Mouse (Mus musculus) midbrain, embryonic 11.5 days (tissue): Measurements from ENCODE around the gene AC134908.4. TPM values are rescaled to one million over a fixed set of nuclear protein-coding genes. Genes with fewer than 3 reads are reported as not detected.

ENCODE experiments used
- ATAC-seq: fragments of 200-750 bp; cut with Nextera tagmentation; 2 replicates; pipeline ENCODE4 v1.8.0; 2017; ENCODE audit warnings: moderate TSS enrichment, moderate library complexity; ENCODE audit not compliant: low FRiP score
- DNase-seq: peaks from one replicate; pipeline ENCODE4 v3.0.0; 2015; ENCODE audit warnings: low spot score; ENCODE audit errors: missing footprints
- H3K27ac ChIP-seq: fragments of 300-500 bp; sonication (generic); 2 replicates; pipeline ENCODE4 v1.5.1; 2014; ENCODE audit warnings: low read depth, low read length
- H3K27me3 ChIP-seq: fragments of 300-500 bp; sonication (generic); 2 replicates; pipeline ENCODE4 v1.6.1; 2014; ENCODE audit warnings: mild to moderate bottlenecking, low read length, moderate library complexity, mixed read lengths; ENCODE audit not compliant: control insufficient read depth, insufficient read depth
- H3K36me3 ChIP-seq: fragments of 300-500 bp; sonication (generic); 2 replicates; pipeline ENCODE4 v1.6.1; 2014; ENCODE audit warnings: mild to moderate bottlenecking, low read length, moderate library complexity, mixed read lengths; ENCODE audit not compliant: control insufficient read depth, insufficient read depth
- H3K4me1 ChIP-seq: fragments of 300-500 bp; sonication (generic); 2 replicates; pipeline ENCODE4 v1.6.1; 2014; ENCODE audit warnings: low read length; ENCODE audit not compliant: control insufficient read depth, insufficient read depth
- H3K4me2 ChIP-seq: fragments of 300-500 bp; sonication (generic); 2 replicates; pipeline ENCODE4 v1.6.1; 2014; ENCODE audit warnings: mild to moderate bottlenecking, moderate library complexity
- H3K4me3 ChIP-seq: fragments of 300-500 bp; sonication (generic); 2 replicates; pipeline ENCODE4 v1.5.1; 2014; ENCODE audit warnings: low read depth, low read length
- H3K9ac ChIP-seq: fragments of 300-500 bp; sonication (generic); 2 replicates; pipeline ENCODE4 v1.6.1; 2014; ENCODE audit warnings: low read length
- H3K9me3 ChIP-seq: fragments of 300-500 bp; sonication (generic); 2 replicates; pipeline ENCODE4 v1.6.1; 2016; ENCODE audit warnings: low read length; ENCODE audit not compliant: control insufficient read depth
- WGBS: fragments of 180-500 bp; shearing (Covaris S2); extraction: QIAGEN DNeasy Blood & Tissue Kit; methylation state at CpG from one replicate; pipeline ENCODE4 v1.1.7; 2014; 5-methylcytosine and 5-hydroxymethylcytosine counted together
- polyA plus RNA-seq: library from polyadenylated mRNA; unstranded; fragments of >200 nt; fragmentation: Nextera tagmentation; extraction: Ambion mirVana; gene quantifications from 2 replicates; pipeline ENCODE4 v1.2.1, GENCODE M21; 2014

The AC134908.4 gene
- polyA plus RNA-seq, 1 experiment from 2014 or later, result not detected

GRCm38 (mm10) chr17:25756378-25757242 lies 38.8 kb downstream of the AC134908.4 start:
- no peak for ATAC-seq
- no peaks in the 10 kb centered on the region for H3K36me3 ChIP-seq
- H3K27me3 ChIP-seq, result no peaks in the 10 kb centered on the region
- WGBS, result 88% methylated on average over 9 of the region's 9 CpGs
- no peaks in the 10 kb centered on the region for H3K9me3 ChIP-seq
- H3K4me3 ChIP-seq, result no peak overlapping the region
- no peak overlapping the region for H3K9ac ChIP-seq
- no peak overlapping the region for H3K4me2 ChIP-seq
- H3K4me1 ChIP-seq, result no peaks in the 10 kb centered on the region
- no peak overlapping the region for H3K27ac ChIP-seq
- DNase-seq, result no peak

- ATAC-seq, result no peak
- Histone ChIP-seq H3K9me3 (no peaks in the 10 kb centered on the region), H3K4me2 (no peak overlapping the region), H3K4me1 (no peaks in the 10 kb centered on the region), H3K9ac (no peak overlapping the region), H3K27ac (no peak overlapping the region), H3K4me3 (no peak overlapping the region), H3K27me3 (no peaks in the 10 kb centered on the region), H3K36me3 (no peaks in the 10 kb centered on the region)
- WGBS, result 70% methylated on average over 4 of the region's 4 CpGs
- DNase-seq, result no peak
Observed at GRCm38 (mm10) chr17:25755627-25756377, 39.7 kb downstream of the AC134908.4 start.

GRCm38 (mm10) chr17:25755086-25755485 lies 40.4 kb downstream of the AC134908.4 start:
- ATAC-seq, result no peak
- WGBS, result 83% methylated on average over 4 of the region's 4 CpGs
- Histone ChIP-seq H3K4me2 (no peak overlapping the region), H3K4me1 (no peaks in the 10 kb centered on the region), H3K9me3 (no peaks in the 10 kb centered on the region), H3K9ac (no peak overlapping the region; the same call in 1 of the 2 replicates), H3K4me3 (no peak overlapping the region), H3K27me3 (no peaks in the 10 kb centered on the region), H3K36me3 (no peaks in the 10 kb centered on the region), H3K27ac (no peak overlapping the region)
- no peak for DNase-seq

GRCm38 (mm10) chr17:25754241-25754640 lies 41.2 kb downstream of the AC134908.4 start, which contains the start of gene Msln:
TSS of gene Msln (minus strand) at chr17:25754378.
- Histone ChIP-seq H3K9ac (no peak within 1 kb of the TSS; the same call in 1 of the 2 replicates), H3K27ac (no peak within 1 kb of the TSS), H3K27me3 (no peaks in the 10 kb centered on the region), H3K36me3 (no peaks in the 10 kb centered on the region), H3K4me2 (no peak within 1 kb of the TSS), H3K4me3 (no peak within 1 kb of the TSS), H3K9me3 (no peaks in the 10 kb centered on the region), H3K4me1 (no peaks in the 10 kb centered on the region)
- ATAC-seq, result no peak
- no peak for DNase-seq
- WGBS, result 87% methylated on average over 9 of the region's 9 CpGs

GRCm38 (mm10) chr17:25751446-25751845 lies 44.0 kb downstream of the AC134908.4 start:
- no peak overlapping the region for H3K4me2 ChIP-seq
- no peak for ATAC-seq
- H3K9ac ChIP-seq, result no peak overlapping the region
- H3K27me3 ChIP-seq, result no peaks in the 10 kb centered on the region
- no peaks in the 10 kb centered on the region for H3K9me3 ChIP-seq
- H3K36me3 ChIP-seq, result no peaks in the 10 kb centered on the region
- DNase-seq, result peak; percentile 17
- WGBS, result 72% methylated on average over 5 of the region's 5 CpGs
- H3K4me1 ChIP-seq, result no peaks in the 10 kb centered on the region
- no peak overlapping the region for H3K27ac ChIP-seq
- no peak overlapping the region for H3K4me3 ChIP-seq

GRCm38 (mm10) chr17:25749314-25749713 lies 46.1 kb downstream of the AC134908.4 start:
- DNase-seq, result peak; percentile 4

GRCm38 (mm10) chr17:25748238-25748637 lies 47.2 kb downstream of the AC134908.4 start:
- Histone ChIP-seq H3K4me3 (no peak overlapping the region), H3K27ac (no peak overlapping the region), H3K36me3 (no peaks in the 10 kb centered on the region), H3K9ac (no peak overlapping the region), H3K27me3 (no peaks in the 10 kb centered on the region), H3K9me3 (no peaks in the 10 kb centered on the region), H3K4me1 (no peaks in the 10 kb centered on the region), H3K4me2 (no peak overlapping the region)
- WGBS, result 88% methylated on average over 4 of the region's 4 CpGs
- ATAC-seq, result no peak
- DNase-seq, result no peak

More at GRCm38 (mm10) chr17:25749314-25749713, 46.1 kb downstream of the AC134908.4 start:
- no peak overlapping the region for H3K9ac ChIP-seq
- no peak overlapping the region for H3K4me3 ChIP-seq
- WGBS, result 76% methylated on average over 6 of the region's 6 CpGs
- no peaks in the 10 kb centered on the region for H3K27me3 ChIP-seq
- H3K36me3 ChIP-seq, result no peaks in the 10 kb centered on the region
- no peak for ATAC-seq
- no peaks in the 10 kb centered on the region for H3K4me1 ChIP-seq
- H3K9me3 ChIP-seq, result no peaks in the 10 kb centered on the region
- no peak overlapping the region for H3K4me2 ChIP-seq
- no peak overlapping the region for H3K27ac ChIP-seq

- Histone ChIP-seq H3K36me3 (no peaks in the 10 kb centered on the region), H3K27ac (no peak overlapping the region), H3K4me3 (no peak overlapping the region), H3K27me3 (no peaks in the 10 kb centered on the region), H3K9ac (no peak overlapping the region), H3K4me1 (no peaks in the 10 kb centered on the region), H3K9me3 (no peaks in the 10 kb centered on the region), H3K4me2 (no peak overlapping the region)
- ATAC-seq (no peak), DNase-seq (no peak)
- 82% methylated on average over 10 of the region's 10 CpGs for WGBS
Observed at GRCm38 (mm10) chr17:25744311-25744710, 51.1 kb downstream of the AC134908.4 start.

GRCm38 (mm10) chr17:25743831-25744230 lies 51.6 kb downstream of the AC134908.4 start:
- no peaks in the 10 kb centered on the region for H3K36me3 ChIP-seq
- WGBS, result 96% methylated on average over 9 of the region's 9 CpGs
- H3K4me2 ChIP-seq, result no peak overlapping the region
- no peaks in the 10 kb centered on the region for H3K27me3 ChIP-seq
- no peak overlapping the region for H3K4me3 ChIP-seq
- no peaks in the 10 kb centered on the region for H3K4me1 ChIP-seq
- no peak overlapping the region for H3K9ac ChIP-seq
- no peak for DNase-seq
- ATAC-seq, result no peak
- no peak overlapping the region for H3K27ac ChIP-seq
- H3K9me3 ChIP-seq, result no peaks in the 10 kb centered on the region
